Mouse (Mus musculus) CH12.LX (cell line): ENCODE measurements around the gene Nagpa. TPM values are rescaled to one million over a fixed set of nuclear protein-coding genes. Genes with fewer than 3 reads are reported as not detected.
A peak's percentile ranks its signal among the peaks of the same experiment; 100 is the strongest.

Experiments
- DNase-seq: peaks from one replicate; pipeline ENCODE4 v3.0.0-alpha.2; 2013; ENCODE audit errors: extremely low read depth
- H3K27ac ChIP-seq: 2 replicates; pipeline ENCODE4 v1.5.1; 2012; ENCODE audit warnings: low read depth, mild to moderate bottlenecking, control low read depth, moderate library complexity; ENCODE audit not compliant: insufficient read depth
- H3K27me3 ChIP-seq: replicated peaks from 2 replicates; pipeline ENCODE3; 2012; ENCODE audit warnings: inconsistent platforms
- H3K36me3 ChIP-seq, 2 experiments: replicated peaks in 1 of 2; 2 replicates each; pipeline versions ENCODE3 to v1.6.1; 2012; ENCODE audit warnings: inconsistent platforms in 1 of 2, low read length in 1 of 2, mild to moderate bottlenecking in 1 of 2, mixed read lengths in 1 of 2, moderate library complexity in 1 of 2; ENCODE audit not compliant: control insufficient read depth in 1 of 2, insufficient read depth in 1 of 2
- H3K4me1 ChIP-seq, 2 experiments: 2 replicates each; pipeline ENCODE4 v1.6.1; 2012; ENCODE audit warnings: inconsistent platforms in 1 of 2, moderate library complexity in 1 of 2; ENCODE audit not compliant: insufficient read depth in 2 of 2, control insufficient read depth in 1 of 2
- H3K4me2 ChIP-seq: 2 replicates; pipeline ENCODE4 v1.6.1; 2012; ENCODE audit warnings: low read depth, mild to moderate bottlenecking, control low read depth; ENCODE audit not compliant: poor library complexity, insufficient read depth, severe bottlenecking
- H3K4me3 ChIP-seq, 3 experiments: fragments of 150-350 bp in 1 of 3; sonication (generic) in 1 of 3; replicated peaks in 1 of 3; 2 replicates each; pipeline versions ENCODE3 to v1.5.1; 2011 to 2012; ENCODE audit warnings: low read depth in 2 of 3, low read length in 2 of 3, mild to moderate bottlenecking in 2 of 3, moderate library complexity in 2 of 3, control low read depth in 1 of 3, improper control_type of control experiment in 1 of 3, inconsistent platforms in 1 of 3, mixed read lengths in 1 of 3; ENCODE audit not compliant: poor library complexity in 1 of 3
- H3K79me2 ChIP-seq: replicated peaks from 2 replicates; pipeline ENCODE4 v1.6.1; 2012; ENCODE audit warnings: mild to moderate bottlenecking, moderate library complexity; ENCODE audit not compliant: control insufficient read depth, poor library complexity, insufficient read depth, severe bottlenecking; ENCODE audit errors: extremely low read depth
- H3K9ac ChIP-seq: 2 replicates; pipeline ENCODE4 v1.6.1; 2012; ENCODE audit warnings: low read depth, mild to moderate bottlenecking, control low read depth, moderate library complexity; ENCODE audit not compliant: insufficient read depth
- H3K9me3 ChIP-seq: replicated peaks from 2 replicates; pipeline ENCODE3; 2012; ENCODE audit warnings: low read length, inconsistent platforms, mixed read lengths
- BHLHE40 ChIP-seq: IDR thresholded peaks from 2 replicates; pipeline ENCODE4 v1.6.1; 2011; ENCODE audit warnings: mild to moderate bottlenecking, low read depth, low read length, improper control_type of control experiment
- CHD2 ChIP-seq: IDR thresholded peaks from 2 replicates; pipeline ENCODE4 v1.6.1; 2011; ENCODE audit warnings: low read length, improper control_type of control experiment
- CTCF ChIP-seq, 2 experiments: IDR thresholded peaks in 1 of 2; conservative IDR thresholded peaks in 1 of 2; 2 replicates each; pipeline ENCODE4 v1.5.1; 2011 to 2012; ENCODE audit warnings: low read depth in 2 of 2, low read length in 2 of 2, improper control_type of control experiment in 1 of 2, inconsistent platforms in 1 of 2, mild to moderate bottlenecking in 1 of 2, moderate library complexity in 1 of 2
- E2F4 ChIP-seq: IDR thresholded peaks from 2 replicates; pipeline ENCODE4 v1.6.1; 2011; ENCODE audit warnings: low read depth, low read length, improper control_type of control experiment; ENCODE audit not compliant: insufficient replicate concordance
- ELF1 ChIP-seq: IDR thresholded peaks from 2 replicates; pipeline ENCODE4 v1.6.1; 2014; ENCODE audit warnings: low read depth, mild to moderate bottlenecking, inconsistent platforms, low read length, improper control_type of control experiment
- EP300 ChIP-seq: IDR thresholded peaks from 2 replicates; pipeline ENCODE4 v1.6.1; 2011; ENCODE audit warnings: low read length, improper control_type of control experiment
- ETS1 ChIP-seq: conservative IDR thresholded peaks from 2 replicates; pipeline ENCODE4 v1.6.1; 2012; ENCODE audit warnings: low read depth, mild to moderate bottlenecking, inconsistent platforms, low read length, improper control_type of control experiment, moderate library complexity
- GABPA ChIP-seq: IDR thresholded peaks from 2 replicates; pipeline ENCODE4 v1.6.1; 2012; ENCODE audit warnings: low read depth, low read length, improper control_type of control experiment, inconsistent platforms; ENCODE audit not compliant: insufficient replicate concordance
- HCFC1 ChIP-seq: IDR thresholded peaks from 2 replicates; pipeline ENCODE4 v1.6.1; 2012; ENCODE audit warnings: low read depth, mild to moderate bottlenecking, inconsistent platforms, low read length, improper control_type of control experiment
- IRF4 ChIP-seq: IDR thresholded peaks from 2 replicates; pipeline ENCODE4 v1.6.1; 2014; ENCODE audit warnings: low read depth, mild to moderate bottlenecking, inconsistent platforms, low read length, improper control_type of control experiment
- JUN ChIP-seq: IDR thresholded peaks from 2 replicates; pipeline ENCODE4 v1.6.1; 2011; ENCODE audit warnings: low read depth, mild to moderate bottlenecking, low read length, improper control_type of control experiment, moderate library complexity; ENCODE audit not compliant: insufficient read depth
- KAT2A ChIP-seq: IDR thresholded peaks from 2 replicates; pipeline ENCODE4 v1.6.1; 2012; ENCODE audit warnings: low read length, improper control_type of control experiment, inconsistent platforms; ENCODE audit not compliant: insufficient replicate concordance
- MAFK ChIP-seq: IDR thresholded peaks from 2 replicates; pipeline ENCODE4 v1.6.1; 2011; ENCODE audit warnings: low read length, improper control_type of control experiment; ENCODE audit not compliant: insufficient replicate concordance
- MAX ChIP-seq: IDR thresholded peaks from 2 replicates; pipeline ENCODE4 v1.6.1; 2011; ENCODE audit warnings: low read length, improper control_type of control experiment
- MEF2A ChIP-seq: IDR thresholded peaks from 2 replicates; pipeline ENCODE4 v1.6.1; 2014; ENCODE audit warnings: low read depth, mild to moderate bottlenecking, inconsistent platforms, low read length, improper control_type of control experiment, borderline replicate concordance
- MXI1 ChIP-seq: IDR thresholded peaks from 2 replicates; pipeline ENCODE4 v1.6.1; 2011; ENCODE audit warnings: mild to moderate bottlenecking, low read depth, low read length, improper control_type of control experiment
- MYC ChIP-seq: IDR thresholded peaks from 2 replicates; pipeline ENCODE4 v1.6.1; 2011; ENCODE audit warnings: low read depth, mild to moderate bottlenecking, improper control_type of control experiment, low read length
- NELFE ChIP-seq: IDR thresholded peaks from 2 replicates; pipeline ENCODE4 v1.6.1; 2011; ENCODE audit warnings: low read depth, low read length, improper control_type of control experiment
- NRF1 ChIP-seq: IDR thresholded peaks from 2 replicates; pipeline ENCODE4 v1.6.1; 2014; ENCODE audit warnings: low read depth, mild to moderate bottlenecking, inconsistent platforms, low read length, improper control_type of control experiment, moderate library complexity
- POLR2A ChIP-seq: IDR thresholded peaks from 2 replicates; pipeline ENCODE4 v1.6.1; 2011; ENCODE audit warnings: low read depth, mild to moderate bottlenecking, improper control_type of control experiment, low read length
- POLR2AphosphoS2 ChIP-seq: IDR thresholded peaks from 2 replicates; pipeline ENCODE4 v1.6.1; 2011; ENCODE audit warnings: low read depth, low read length, improper control_type of control experiment
- RAD21 ChIP-seq: IDR thresholded peaks from 2 replicates; pipeline ENCODE4 v1.6.1; 2011; ENCODE audit warnings: low read depth, mild to moderate bottlenecking, low read length, improper control_type of control experiment, moderate library complexity
- RCOR1 ChIP-seq: conservative IDR thresholded peaks from 2 replicates; pipeline ENCODE4 v1.6.1; 2012; ENCODE audit warnings: low read depth, mild to moderate bottlenecking, inconsistent platforms, low read length, improper control_type of control experiment
- SIN3A ChIP-seq: IDR thresholded peaks from 2 replicates; pipeline ENCODE4 v1.6.1; 2012; ENCODE audit warnings: low read length, improper control_type of control experiment, inconsistent platforms
- TBP ChIP-seq: conservative IDR thresholded peaks from 2 replicates; pipeline ENCODE4 v1.6.1; 2011; ENCODE audit warnings: low read depth, low read length, improper control_type of control experiment
- TCF12 ChIP-seq: IDR thresholded peaks from 2 replicates; pipeline ENCODE4 v1.6.1; 2014; ENCODE audit warnings: low read depth, mild to moderate bottlenecking, inconsistent platforms, low read length, improper control_type of control experiment
- UBTF ChIP-seq: IDR thresholded peaks from 2 replicates; pipeline ENCODE4 v1.6.1; 2012; ENCODE audit warnings: low read depth, mild to moderate bottlenecking, inconsistent platforms, low read length, improper control_type of control experiment, moderate library complexity
- USF1 ChIP-seq: IDR thresholded peaks from 2 replicates; pipeline ENCODE4 v1.6.1; 2014; ENCODE audit warnings: low read depth, mild to moderate bottlenecking, inconsistent platforms, low read length, improper control_type of control experiment
- USF2 ChIP-seq: conservative IDR thresholded peaks from 2 replicates; pipeline ENCODE4 v1.6.1; 2011; ENCODE audit warnings: low read depth, low read length, improper control_type of control experiment
- ZC3H11A ChIP-seq: IDR thresholded peaks from 2 replicates; pipeline ENCODE4 v1.6.1; 2012; ENCODE audit warnings: low read depth, mild to moderate bottlenecking, inconsistent platforms, low read length, improper control_type of control experiment
- ZKSCAN1 ChIP-seq: IDR thresholded peaks from 2 replicates; pipeline ENCODE4 v1.6.1; 2012; ENCODE audit warnings: low read depth, inconsistent platforms, low read length, improper control_type of control experiment, borderline replicate concordance
- ZMIZ1 ChIP-seq: IDR thresholded peaks from 2 replicates; pipeline ENCODE4 v1.6.1; 2012; ENCODE audit warnings: low read depth, mild to moderate bottlenecking, inconsistent platforms, low read length, improper control_type of control experiment
- ZNF384 ChIP-seq: IDR thresholded peaks from 2 replicates; pipeline ENCODE4 v1.6.1; 2012; ENCODE audit warnings: low read depth, low read length, improper control_type of control experiment, inconsistent platforms
- dilution Hi-C: fragments of 300-500 bp; cut with MboI; formaldehyde crosslinking; loops from 2 replicates; pipeline ENCODE4 v1.14.3; 2020; ENCODE audit warnings: low sequenced_read_pairs; ENCODE audit not compliant: extremely low pct_unique_long_range_greater_than_20kb, extremely low pct_ligation_motif_present
- in situ Hi-C: fragments of 300-500 bp; cut with MboI; formaldehyde crosslinking; loops from 3 replicates; pipeline ENCODE4 v1.14.3; 2019; ENCODE audit warnings: low sequenced_read_pairs, low pct_ligation_motif_present, low pct_unique_long_range_greater_than_20kb, mixed read lengths
- polyA plus RNA-seq: library from polyadenylated mRNA; unstranded; fragments of >175 nt; gene quantifications from 2 replicates; pipeline ENCODE4 v1.2.1, GENCODE M21; 2012; ENCODE audit warnings: low read depth; ENCODE audit not compliant: insufficient read length
- total RNA-seq, 2 experiments: library from RNA; depleted of rRNA; stranded (reverse); fragments of 300-350 nt in 1 of 2; fragments of >200 nt in 1 of 2; gene quantifications; 2 replicates each; pipeline ENCODE4 v1.2.3; 2012 to 2014

Nagpa gene
- 50.2 and 65.3 TPM in 2 replicates for total RNA-seq (2012; rRNA removed)
- total RNA-seq (2014; rRNA removed): 39.9 and 41.9 TPM in 2 replicates
- polyA plus RNA-seq: 79.0 and 80.6 TPM in 2 replicates

- dilution Hi-C loops: no loop called here
- no peak for TF ChIP-seq RAD21
- TF ChIP-seq SIN3A: peak; percentile 100
- TF ChIP-seq CTCF (conservative IDR thresholded peaks at IDR 0.05 in 1 of 2, IDR thresholded peaks at IDR 0.05 in 1 of 2; ENCODE audit: low read depth in 2 of 2, low read length in 2 of 2): 0 out of 4 replicates have a peak, but pooled peaks of 1 of the 2 experiments have one; percentile 3
- no peak for TF ChIP-seq ZC3H11A
- TF ChIP-seq ZNF384: no peak
- peak; percentile 68; the same call in 1 of the 2 replicates for TF ChIP-seq ZMIZ1
- peak; percentile 92 for TF ChIP-seq POLR2A
- TF ChIP-seq ETS1: peak; percentile 57
- no peak for TF ChIP-seq JUN
- peak; percentile 92 for TF ChIP-seq NELFE
- no peak; the same call in 1 of the 2 replicates for TF ChIP-seq CHD2
- TF ChIP-seq IRF4: peak; percentile 46; the same call in 1 of the 2 replicates
- TF ChIP-seq ELF1: peak; percentile 65
- no peak for TF ChIP-seq MAFK
- TF ChIP-seq EP300: no peak
- no peak for TF ChIP-seq POLR2AphosphoS2
- TF ChIP-seq RCOR1: peak; percentile 73; the same call in 1 of the 2 replicates
- no peak for TF ChIP-seq ZKSCAN1
- TF ChIP-seq BHLHE40: peak; percentile 95
- TF ChIP-seq UBTF: no peak; the same call in 1 of the 2 replicates
- peak; percentile 99 for TF ChIP-seq MXI1
- TF ChIP-seq MAX: peak; percentile 100
- no peak for TF ChIP-seq E2F4
- TF ChIP-seq TCF12: peak; percentile 93
- TF ChIP-seq TBP: peak; percentile 86
- TF ChIP-seq GABPA: peak; percentile 28; the same call in 1 of the 2 replicates
- peak; percentile 96 for TF ChIP-seq MYC
- peak; percentile 100 for TF ChIP-seq USF2
- peak; percentile 69; the same call in 1 of the 2 replicates for TF ChIP-seq KAT2A
- peak; percentile 68 for TF ChIP-seq NRF1
- peak; percentile 100 for TF ChIP-seq USF1
- TF ChIP-seq HCFC1: peak; percentile 92
- TF ChIP-seq MEF2A: no peak; the same call in 1 of the 2 replicates
Observed at GRCm38 (mm10) chr16:5203668-5204433, at the start of gene Nagpa. TSS of gene Nagpa (minus strand) at chr16:5204012.

More at GRCm38 (mm10) chr16:5203668-5204433, at the start of gene Nagpa:
- no peaks in the 10 kb centered on the region; the same call in 1 of the 2 replicates for H3K79me2 ChIP-seq
- H3K4me1 ChIP-seq: peaks cover 6 to 38% of the 10 kb centered on the region in 2 experiments
- H3K9ac ChIP-seq: peak within 1 kb of the TSS; percentile 62
- H3K9me3 ChIP-seq: no peaks in the 10 kb centered on the region
- H3K27me3 ChIP-seq: no peaks in the 10 kb centered on the region
- in situ Hi-C loops: no loop called here
- H3K27ac ChIP-seq: peak within 1 kb of the TSS; percentile 12
- H3K36me3 ChIP-seq: peaks cover 28 to 58% of the 10 kb centered on the region in 2 experiments
- H3K4me3 ChIP-seq: peak within 1 kb of the TSS; percentile 75 to 91 (median 83)
- peak; percentile 93 for DNase-seq
- peak within 1 kb of the TSS; percentile 69 for H3K4me2 ChIP-seq
